Mouse (Mus musculus): ENCODE measurements around the gene Eif4enif1.
"Not testable (repeated sequence)": the region's sequence is repeated elsewhere in the genome, so short reads cannot be mapped to it uniquely, and the experiment has no call there.

- TF ChIP-seq CTCF (IDR thresholded peaks at IDR 0.05; ENCODE audit: control insufficient read depth, insufficient read depth, insufficient read length); MAX (IDR thresholded peaks at IDR 0.05); MYOD1 (IDR thresholded peaks at IDR 0.05; ENCODE audit: control insufficient read depth, insufficient read length, low read depth); USF1 (IDR thresholded peaks at IDR 0.05; ENCODE audit: low read depth); MYOG (IDR thresholded peaks at IDR 0.05; ENCODE audit: control insufficient read depth, extremely low read depth, insufficient read length): not testable (repeated sequence)
Measured at GRCm38 (mm10) chr11:3181971-3182370, 20.2 kb upstream of the Eif4enif1 start.
